Mouse (Mus musculus): ENCODE results near the gene Olfr1491.

Gene Olfr1491

GRCm38 (mm10) chr19:13696968-13697367 lies at the start of gene Olfr1491:
Gene Olfr1491, plus strand, starts transcription at chr19:13697268.
- DNase-seq (ENCODE audit: low spot score) = no peak

- no peak for DNase-seq (ENCODE audit: low spot score)
Measured at GRCm38 (mm10) chr19:13650791-13651190, 46.3 kb upstream of the Olfr1491 start, which contains the start of gene Olfr1490. Gene Olfr1490, plus strand, starts transcription at chr19:13651091.

DNA sequence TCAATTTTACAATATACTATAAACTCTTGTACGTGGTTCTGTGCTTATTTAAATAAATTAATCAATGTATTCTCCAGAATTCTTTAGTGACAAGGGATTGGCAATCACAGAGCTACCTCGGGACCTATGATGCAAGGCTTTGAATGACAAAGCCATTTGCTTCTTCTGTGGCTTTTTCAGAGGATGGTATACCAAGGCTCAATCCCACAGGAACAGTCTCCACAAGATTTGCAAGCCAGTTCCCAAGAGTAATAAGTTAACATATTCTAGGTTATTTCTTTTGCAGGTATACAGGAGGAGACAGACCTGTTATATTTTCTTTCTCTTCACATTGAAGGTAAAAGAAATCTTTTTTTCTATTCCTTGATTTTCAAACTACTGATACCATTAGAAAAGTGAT lies 25.9 kb downstream of the Olfr1491 start, which contains the start of gene Olfr1493-ps1:
Olfr1493-ps1 (plus strand) TSS at position 301 of the 400 bp plus-strand sequence.
- DNase-seq (ENCODE audit: low spot score) = no peak

GRCm38 (mm10) chr19:13739428-13739827 lies 42.4 kb downstream of the Olfr1491 start, which contains the start of gene Olfr1494:
Gene Olfr1494, plus strand, starts transcription at chr19:13739728.
- DNase-seq (ENCODE audit: low spot score) = no peak

GRCm38 (mm10) chr19:13749366-13749765 lies 52.3 kb downstream of the Olfr1491 start:
- no peak for DNase-seq (ENCODE audit: low spot score)

Measured in spleen, adult 12 weeks (tissue).